Comparison of ENCODE assay signal across 12 mouse cellular contexts in genomic region chr2:81431411-81431810, GRCm38 (mm10).
"Had no signal": no experiment of that assay in that cellular context is flagged by ENCODE, and none has a peak within 500 bp of the region (broad histone marks: within the 10 kb centered on the region; RNA-seq: fewer than 3 reads in every experiment).

No protein-coding gene starts in this region.

- DNase-seq: gastrocnemius, adult 2 months; gastrocnemius, postnatal 10 days; gastrocnemius, postnatal 25 days; heart, adult 18-20 months; heart, postnatal 10 days; heart, postnatal 4 days; kidney, adult 18-20 months; kidney, adult 8-10 months; kidney, postnatal 10 days; kidney, postnatal 25 days; kidney, postnatal 4 days; layer of hippocampus, postnatal 36 days had no signal
